Mouse (Mus musculus) monocyte, adult 5-6 weeks (primary cell): ENCODE measurements around the gene Drd1. TPM values are rescaled to one million over a fixed set of nuclear protein-coding genes. Genes with fewer than 3 reads are reported as not detected.

Experiments
- ATAC-seq: fragments of 153-309, 156-312 bp; replicated peaks from 2 replicates; pipeline ENCODE4 v1.8.0; 2017; ENCODE audit warnings: mild to moderate bottlenecking; ENCODE audit not compliant: low TSS enrichment, insufficient number of reproducible peaks, severe bottlenecking, poor library complexity, low FRiP score
- total RNA-seq: library from RNA; stranded (forward); fragments of 200-1000, 200-491, 200-594 nt; gene quantifications from 3 replicates; pipeline ENCODE4 v1.2.3, GENCODE M21; 2017

Drd1 gene
- total RNA-seq, 1 experiment from 2014 or later: not detected

DNA sequence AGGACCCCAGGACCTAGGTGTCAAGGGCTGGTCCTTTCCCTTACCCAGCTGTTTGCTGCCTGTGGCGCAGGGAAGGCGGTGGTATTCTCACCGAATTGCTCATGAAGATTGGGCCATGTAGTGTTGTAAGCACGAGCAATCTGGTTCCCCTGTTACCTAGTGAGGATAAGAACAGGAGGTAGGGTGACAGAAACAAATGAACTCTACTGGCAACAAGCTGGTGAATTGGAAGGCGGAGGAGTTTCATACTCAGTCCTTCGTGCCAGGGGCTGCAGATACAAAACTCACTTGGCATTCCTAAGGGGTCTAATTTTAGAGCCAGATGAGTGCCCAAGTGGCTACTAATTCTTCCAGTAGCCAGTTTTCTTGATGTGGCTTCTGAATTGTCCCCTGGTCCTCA, 20.5 kb upstream of the Drd1 start:
- no peak for ATAC-seq

DNA sequence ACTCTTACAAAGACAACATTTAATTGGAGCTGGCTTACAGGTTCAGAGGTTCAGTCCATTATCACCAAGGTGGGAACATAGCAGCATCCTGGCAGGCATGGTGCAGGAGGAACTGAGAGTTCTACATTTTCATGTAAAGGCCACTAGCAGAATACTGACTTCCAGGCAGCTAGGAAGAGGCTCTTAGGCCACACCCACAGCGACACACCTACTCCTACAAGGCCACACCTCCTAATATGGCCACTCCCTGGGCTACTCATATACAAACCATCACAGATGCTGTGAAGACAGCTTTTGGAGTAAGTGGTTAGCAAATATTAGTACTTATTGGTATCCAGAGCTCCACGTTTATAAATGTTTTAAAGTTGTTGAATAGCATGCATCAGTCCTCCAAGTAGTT, 19.9 kb upstream of the Drd1 start:
- no peak for ATAC-seq

DNA sequence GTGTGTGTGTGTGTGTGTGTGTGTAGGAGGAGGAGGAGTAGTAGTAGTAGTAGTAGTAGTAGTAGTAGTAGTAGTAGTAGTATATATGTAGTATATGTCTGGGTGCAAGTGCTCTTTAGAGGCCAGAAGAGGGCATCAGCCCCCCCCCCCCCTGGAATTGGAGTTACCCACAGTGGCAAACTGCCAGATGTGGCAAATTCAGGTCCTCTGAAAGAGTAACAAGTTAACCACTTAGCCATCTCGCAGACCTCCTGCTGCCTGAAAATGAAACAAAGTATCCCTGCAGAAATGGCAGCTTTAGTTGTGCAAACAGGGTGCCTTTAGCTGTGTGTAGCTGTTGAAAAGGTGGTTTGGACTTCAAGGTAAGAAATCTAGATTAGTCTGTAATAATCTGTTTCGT, 18.0 kb upstream of the Drd1 start:
- no peak for ATAC-seq

DNA sequence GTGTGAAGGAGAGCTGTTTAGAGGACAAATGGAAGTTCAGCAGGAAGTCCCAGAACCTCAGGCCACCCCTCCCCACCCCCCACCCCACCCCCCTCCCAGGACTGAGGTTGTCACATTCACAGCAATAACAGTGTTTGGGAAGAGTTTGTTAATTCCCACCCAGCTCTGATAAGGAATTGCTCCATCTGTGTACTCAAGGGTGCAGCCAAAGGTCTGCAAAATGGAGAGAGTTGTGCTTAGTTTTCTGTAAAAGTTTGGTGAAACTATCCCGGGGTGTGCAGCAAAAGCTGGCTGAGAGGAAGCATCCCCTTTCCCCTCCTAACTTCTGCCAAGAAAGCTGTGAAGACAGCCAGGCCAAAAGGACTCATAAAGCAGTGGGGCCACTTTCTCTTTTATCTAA, 17.6 kb upstream of the Drd1 start:
- no peak for ATAC-seq

DNA sequence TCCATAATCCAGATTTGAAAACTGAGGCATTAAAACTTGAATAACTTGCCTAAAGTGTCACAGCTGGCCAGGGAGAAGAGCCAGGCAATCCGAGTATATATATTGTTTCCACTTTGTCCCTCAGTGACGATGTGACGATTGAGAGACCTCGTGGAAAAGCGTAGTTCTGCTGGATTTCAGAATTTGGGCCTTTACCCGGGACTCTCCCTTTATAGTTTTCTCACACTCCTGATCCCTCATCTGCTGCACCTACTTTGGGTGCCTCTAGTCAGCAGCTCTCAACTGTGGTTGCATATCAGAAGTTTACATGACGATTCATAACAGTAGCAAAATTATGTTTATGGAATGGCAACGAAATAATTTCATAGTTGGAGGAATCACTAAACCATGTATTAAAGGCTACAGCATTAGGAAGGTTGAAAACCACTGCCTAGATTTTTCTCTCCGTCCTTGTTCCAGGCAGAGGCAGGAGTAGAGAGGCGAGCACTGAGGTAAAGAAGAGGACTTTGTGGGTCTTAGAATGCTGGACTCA, 17.1 kb upstream of the Drd1 start:
- ATAC-seq: no peak

DNA sequence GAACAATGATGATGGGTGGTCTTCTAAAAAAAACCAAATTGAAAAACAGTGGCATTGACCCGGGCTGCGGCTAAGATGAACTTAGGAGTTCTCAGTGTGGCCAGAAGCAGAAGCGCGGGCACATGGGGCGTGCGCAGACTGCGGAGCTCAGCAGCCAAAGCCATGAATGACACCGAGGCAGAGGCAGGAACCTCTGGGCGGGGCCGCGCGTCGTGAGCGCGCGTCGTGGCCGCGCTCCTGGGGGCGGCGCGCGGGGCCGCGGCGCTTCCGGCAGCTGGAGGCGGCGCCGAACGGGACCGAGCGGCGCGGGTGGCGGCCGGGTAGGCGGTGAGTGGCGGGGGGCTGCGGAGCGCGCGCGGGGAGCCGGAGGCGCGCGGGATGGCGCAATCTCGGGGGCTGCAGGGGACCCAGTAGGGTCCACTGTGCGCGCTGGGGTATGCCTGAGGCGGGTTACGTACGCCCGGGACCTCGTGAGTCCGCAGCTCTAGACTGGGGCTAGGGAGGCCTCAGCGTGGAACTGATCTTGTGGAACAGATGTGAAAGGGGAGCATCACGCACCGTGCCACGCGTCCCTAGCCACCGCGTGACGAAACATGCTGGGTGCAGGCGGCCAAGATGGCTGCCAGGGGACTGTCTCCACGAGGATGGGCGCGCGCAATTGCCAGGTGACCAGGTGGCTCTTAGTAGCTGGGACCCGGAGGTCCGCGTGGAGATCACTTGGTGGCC, 16.3 kb upstream of the Drd1 start, which contains the start of gene Sfxn1:
Gene Sfxn1, plus strand, starts transcription at position 264 of the 726 bp plus-strand sequence.
- ATAC-seq: peak; percentile 85

DNA sequence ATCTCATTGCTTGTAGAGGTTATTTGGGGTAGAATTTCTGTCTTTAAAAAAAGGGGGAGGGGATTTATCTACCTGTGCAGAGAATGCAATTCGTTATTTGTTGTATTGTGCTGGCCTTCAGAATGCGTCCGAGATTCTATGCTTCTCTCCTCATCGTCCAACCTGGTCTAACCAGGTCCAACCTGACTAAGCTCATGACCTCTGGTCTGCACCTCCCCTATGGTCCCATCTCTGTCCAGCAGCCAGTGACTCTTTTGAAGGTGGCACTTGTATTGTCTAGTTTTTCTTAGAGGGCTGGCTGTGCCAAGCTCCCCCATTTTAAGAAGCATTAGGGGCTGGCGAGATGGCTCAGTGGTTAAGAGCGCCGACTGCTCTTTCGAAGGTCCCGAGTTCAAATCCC, 15.5 kb upstream of the Drd1 start:
- no peak for ATAC-seq

DNA sequence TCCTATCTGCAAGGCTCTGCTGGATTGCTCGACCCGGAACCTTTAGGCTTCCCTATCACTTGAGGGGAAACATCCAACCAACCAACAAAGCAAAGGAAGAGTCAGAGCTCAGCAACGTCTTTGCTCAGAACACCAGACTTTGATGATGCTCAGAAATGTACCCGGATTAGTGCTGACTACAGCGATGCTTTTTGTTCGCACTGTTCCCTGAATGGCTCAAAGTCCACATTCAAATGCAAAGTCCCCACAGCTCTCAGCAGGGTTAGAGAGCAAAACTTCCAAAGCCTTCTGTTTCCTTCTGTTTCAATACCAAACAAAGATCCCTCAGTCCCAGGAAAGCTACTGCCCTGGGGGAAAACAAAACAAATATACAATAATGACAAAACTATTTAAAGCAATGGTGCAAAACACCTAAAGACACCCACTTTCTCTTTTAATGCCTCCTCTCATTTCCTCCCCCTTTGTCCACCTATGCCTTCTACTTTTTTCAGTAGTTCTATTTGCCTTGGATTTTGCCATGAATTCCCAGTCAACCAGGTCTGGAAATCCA, 12.2 kb upstream of the Drd1 start:
- ATAC-seq: no peak

DNA sequence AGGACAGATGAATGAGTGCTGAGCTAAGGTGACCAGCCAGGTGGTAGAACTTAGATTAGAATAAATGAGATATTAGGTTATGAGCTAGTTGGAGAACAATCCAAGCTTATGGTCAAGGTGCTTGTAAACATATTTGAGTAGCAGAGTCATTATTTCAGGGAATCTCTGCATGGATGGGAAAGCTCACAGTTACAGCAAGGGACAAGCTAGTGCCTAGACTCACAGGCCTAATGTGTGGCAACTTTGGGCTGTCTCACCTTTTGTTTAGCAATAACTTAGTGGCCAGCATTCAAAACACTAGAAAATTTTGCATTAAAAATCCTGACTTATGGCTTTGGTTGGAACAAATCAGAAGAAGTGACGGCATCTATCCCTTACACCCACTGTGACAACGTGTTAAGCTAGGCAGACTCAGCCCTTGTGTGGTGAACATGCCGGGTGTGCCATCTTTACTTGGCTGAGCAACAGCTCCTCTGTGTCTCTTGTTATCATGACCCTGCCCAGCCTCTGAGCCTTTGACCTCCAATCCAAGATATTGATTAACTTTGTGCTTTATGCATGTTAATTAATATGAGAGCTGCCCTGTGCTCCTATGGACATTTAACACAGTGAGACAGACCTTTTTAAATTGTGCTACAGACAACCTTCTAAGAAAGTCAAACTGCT, 10.7 kb upstream of the Drd1 start:
- no peak for ATAC-seq

DNA sequence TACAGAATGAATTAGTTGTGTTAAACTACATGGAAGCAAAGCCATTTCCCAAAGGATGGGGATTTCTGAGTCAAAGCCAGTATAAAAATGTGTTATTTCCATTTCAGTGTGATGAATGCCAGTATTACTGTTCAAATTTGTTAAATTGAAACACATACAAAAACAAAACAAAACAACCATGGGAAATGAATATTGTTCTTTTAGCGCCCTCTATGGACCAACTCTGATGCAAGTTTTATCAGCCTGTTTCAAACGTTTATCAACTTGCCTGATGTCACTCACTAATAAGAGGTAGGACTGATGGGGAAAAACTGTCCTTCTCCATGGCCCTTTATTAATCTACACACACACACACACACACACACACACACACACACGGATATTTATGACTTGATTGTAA, 7.8 kb upstream of the Drd1 start:
- no peak for ATAC-seq

DNA sequence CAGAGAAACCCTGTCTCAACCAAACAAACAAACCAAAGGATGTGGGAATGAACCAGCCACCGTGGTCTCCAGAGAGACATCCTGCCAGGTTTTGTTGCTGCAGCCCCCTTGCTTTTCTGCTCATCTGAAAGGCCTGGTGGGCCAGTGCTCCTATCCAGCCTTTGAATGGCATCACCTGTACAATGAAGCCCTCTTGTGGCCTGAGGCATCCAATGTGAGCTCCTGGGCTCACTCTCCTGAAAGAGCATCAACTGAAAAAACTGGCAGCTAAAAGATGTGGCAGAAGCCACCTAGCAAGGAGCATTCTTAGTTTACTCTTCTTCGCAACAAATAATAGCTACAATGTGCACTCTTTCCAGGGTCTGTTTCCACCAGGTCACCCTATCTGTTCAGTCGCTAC, 6.6 kb upstream of the Drd1 start:
- ATAC-seq: no peak

DNA sequence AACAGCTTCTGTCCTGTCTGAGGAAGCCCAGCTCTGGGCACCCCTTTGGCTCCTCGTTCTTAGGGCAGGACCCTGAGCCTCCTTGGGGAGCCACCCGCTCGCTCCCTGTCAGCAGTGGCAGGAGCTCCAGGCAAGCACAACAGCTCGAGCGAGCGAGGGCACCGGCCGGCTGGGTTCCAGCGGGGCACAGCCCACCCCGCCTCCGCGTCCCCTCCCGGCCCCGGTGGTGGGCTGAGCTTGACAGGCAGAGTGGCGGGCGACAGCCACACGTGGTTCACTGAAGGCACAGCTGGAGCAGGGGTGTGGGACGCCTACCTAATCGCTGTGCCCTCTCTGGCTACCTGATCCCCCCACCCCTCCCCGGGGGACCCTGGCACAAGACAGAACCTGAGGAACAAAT, 543 bp downstream of the Drd1 start:
- ATAC-seq: no peak

DNA sequence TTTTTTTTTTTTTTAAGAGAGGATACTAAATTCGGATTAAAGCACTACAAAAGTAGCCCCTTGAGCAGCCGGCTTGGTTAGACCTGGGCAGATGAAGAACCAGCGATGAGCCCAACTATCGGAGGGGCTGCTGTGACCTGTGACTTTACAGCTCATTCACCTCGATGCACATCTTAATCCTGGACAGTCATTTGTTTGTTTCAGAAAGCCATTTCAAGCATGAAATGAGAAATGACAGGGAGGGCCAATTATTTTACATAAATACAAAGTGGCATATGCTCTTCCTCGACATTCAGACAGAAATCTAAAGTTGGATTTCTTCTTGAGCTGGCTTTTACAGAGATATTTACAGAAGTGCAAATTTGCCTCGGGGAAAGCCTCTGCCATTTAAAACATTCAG, 3.9 kb downstream of the Drd1 start:
- no peak for ATAC-seq

DNA sequence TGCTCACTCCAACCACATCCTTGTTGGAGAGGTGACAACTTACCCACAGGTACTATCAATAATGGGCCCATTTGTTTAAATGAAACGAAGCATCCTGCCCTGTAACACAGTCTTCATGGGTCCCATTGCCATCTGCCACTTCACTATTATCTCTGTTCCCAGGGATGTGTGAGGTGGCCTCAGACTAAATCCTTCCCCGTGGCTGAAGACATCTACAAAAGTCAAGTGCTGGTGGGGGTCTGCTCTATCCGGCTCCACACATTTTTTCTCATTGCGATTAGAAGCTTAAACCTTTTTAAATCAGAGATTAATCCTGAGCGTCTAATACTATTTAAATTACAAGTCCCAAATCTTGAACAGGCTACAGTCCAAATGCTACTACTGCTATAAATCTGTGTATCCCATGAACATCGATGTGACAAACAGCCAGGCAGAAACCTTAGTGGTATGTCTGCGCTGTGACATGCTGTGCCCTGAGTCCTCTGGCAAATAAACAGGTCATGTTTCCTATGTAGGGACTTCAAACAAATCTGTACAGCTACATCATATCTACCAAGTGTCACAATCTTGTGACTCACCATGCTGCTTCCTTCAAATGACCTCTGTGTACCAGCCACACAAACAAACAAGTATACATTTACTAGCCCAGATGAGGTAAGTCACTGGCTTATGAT, 6.7 kb downstream of the Drd1 start:
- ATAC-seq: no peak

DNA sequence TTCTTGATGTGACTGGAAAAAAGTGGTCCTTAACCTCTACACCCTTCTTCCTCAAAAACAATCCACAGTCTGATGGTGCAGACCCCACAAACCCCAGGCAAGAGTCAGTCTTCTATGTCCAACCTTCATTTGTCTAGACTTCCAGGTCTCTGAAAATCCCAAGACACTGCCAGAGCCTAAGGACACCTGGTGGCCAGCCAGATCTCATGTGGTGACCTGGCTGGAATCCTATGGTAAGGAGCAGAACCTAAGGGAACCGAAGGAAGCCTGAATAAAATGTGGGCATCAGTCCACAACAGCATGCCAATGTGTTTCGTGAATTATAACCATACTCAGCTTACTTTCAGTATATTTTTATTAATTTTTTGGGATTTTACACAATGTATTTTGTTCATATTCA, 15.2 kb downstream of the Drd1 start:
- ATAC-seq: no peak

DNA sequence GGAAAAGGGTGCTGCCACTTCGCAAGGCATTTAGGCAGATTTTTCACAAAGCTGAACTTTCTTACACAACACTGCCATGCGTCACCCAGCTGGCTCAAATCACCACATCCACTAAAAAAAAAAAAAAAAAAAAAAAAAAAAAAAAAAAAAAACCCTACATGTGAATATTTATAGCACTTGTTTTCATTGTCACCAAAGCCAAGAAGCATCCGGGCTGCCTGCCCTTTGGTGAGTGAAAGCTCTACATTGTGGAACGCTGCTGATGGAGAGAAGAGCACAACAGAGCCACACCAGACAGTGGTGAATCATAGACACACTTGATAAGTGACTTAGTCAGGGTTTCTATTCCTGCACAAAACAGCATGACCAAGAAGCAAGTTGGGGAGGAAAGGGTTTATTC, 17.6 kb downstream of the Drd1 start:
- no peak for ATAC-seq

DNA sequence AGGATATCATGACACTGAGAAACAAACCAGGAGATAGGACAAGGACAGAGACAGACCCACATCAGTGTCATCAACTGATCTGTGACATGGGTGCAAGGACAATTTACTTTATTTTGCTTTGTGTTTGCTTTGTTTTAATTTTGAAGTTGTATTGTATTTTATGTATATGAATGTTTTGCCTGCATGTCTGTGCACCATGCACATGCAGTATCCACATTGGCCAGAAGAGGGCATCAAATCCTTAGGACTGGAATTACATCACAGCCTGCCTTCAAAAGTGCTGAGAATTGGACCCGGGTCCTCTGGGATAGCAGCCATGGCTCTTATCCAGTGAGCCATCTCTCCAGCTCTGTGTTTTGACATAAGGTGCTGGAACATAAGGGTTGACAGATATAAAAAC, 20.0 kb downstream of the Drd1 start:
- no peak for ATAC-seq

DNA sequence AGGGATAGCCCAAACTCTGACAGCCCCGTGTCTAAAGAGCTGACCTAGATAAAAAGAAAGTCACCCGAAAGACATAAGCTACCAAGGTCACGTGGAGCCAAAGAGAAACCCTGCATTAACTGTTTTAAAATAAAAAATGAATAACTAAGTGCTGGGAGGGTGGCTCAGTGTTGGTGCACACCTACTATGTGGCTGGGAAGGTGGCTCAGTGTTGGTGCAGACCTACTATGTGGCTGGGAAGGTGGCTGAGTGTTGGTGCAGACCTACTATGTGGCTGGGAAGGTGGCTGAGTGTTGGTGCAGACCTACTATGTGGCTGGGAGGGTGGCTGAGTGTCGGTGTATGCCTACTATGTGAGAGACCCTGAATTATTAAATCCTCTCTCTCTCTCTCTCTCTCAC, 21.9 kb downstream of the Drd1 start:
- no peak for ATAC-seq

DNA sequence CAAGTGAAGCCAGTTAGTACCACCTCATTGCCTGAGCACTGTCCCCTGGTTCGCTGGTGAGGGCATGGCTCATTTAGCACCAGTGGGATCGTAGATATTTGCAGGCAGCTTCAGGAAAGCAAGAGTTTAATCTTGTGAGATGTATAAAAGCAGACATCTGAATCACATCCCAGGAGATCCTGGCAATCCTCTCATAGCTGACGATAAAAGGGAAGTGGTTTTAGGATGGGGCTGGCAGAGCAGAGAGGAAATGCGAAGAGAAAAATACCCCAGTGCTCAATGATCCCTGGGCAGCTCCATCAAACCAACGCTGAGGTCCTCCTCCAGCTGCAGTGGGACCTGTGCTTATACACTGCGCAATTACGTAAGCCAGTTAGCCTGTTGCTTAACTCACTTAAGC, 28.4 kb downstream of the Drd1 start:
- no peak for ATAC-seq

DNA sequence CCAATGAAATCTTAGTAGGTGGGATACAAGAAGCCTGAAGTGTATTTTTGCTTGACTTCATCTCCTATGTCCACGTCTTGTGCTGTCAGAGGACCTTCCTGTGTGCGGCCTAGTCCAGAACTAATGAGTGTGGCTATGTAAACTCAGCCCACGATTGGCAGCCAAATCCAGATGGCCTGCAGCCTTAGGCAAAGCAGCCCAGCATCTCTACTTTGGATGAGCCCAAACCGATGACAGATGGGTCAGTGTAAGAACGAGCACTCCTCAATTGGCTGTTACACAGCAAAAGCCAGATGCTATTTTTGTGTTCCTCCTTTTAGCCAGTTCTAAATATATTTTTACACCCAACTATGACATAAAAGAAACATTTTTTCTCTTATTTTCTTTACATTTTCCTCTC, 32.2 kb downstream of the Drd1 start:
- ATAC-seq: no peak
